Mouse (Mus musculus) embryonic facial prominence, embryonic 14.5 days (tissue): ENCODE results near the gene Sh2b2. TPM values are rescaled to one million over a fixed set of nuclear protein-coding genes. Genes with fewer than 3 reads are reported as not detected.

ENCODE experiments used
- ATAC-seq: fragments of 200-750 bp; cut with Nextera tagmentation; 2 replicates; pipeline ENCODE4 v1.8.0; 2017; ENCODE audit warnings: low read depth, moderate number of reproducible peaks, moderate TSS enrichment
- DNase-seq: peaks from one replicate; pipeline ENCODE4 v3.0.0-alpha.2; 2015; ENCODE audit warnings: low spot score
- H3K27ac ChIP-seq: fragments of 300-500 bp; sonication (generic); replicated peaks from 2 replicates; pipeline ENCODE4 v1.5.1; 2014; ENCODE audit warnings: low read depth, mild to moderate bottlenecking, low read length, moderate library complexity
- H3K27me3 ChIP-seq: fragments of 300-500 bp; sonication (generic); replicated peaks from 2 replicates; pipeline ENCODE4 v1.6.1; 2014; ENCODE audit warnings: low read length; ENCODE audit not compliant: control insufficient read depth, insufficient read depth
- H3K36me3 ChIP-seq: fragments of 300-500 bp; sonication (generic); 2 replicates; pipeline ENCODE4 v1.6.1; 2014; ENCODE audit warnings: low read length, mixed read lengths; ENCODE audit not compliant: control insufficient read depth, insufficient read depth
- H3K4me1 ChIP-seq: fragments of 300-500 bp; sonication (generic); 2 replicates; pipeline ENCODE4 v1.6.1; 2014; ENCODE audit warnings: antibody characterized with exemption, low read length; ENCODE audit not compliant: control insufficient read depth, insufficient read depth
- H3K4me2 ChIP-seq: fragments of 300-500 bp; sonication (generic); 2 replicates; pipeline ENCODE4 v1.6.1; 2014; ENCODE audit warnings: low read depth, mild to moderate bottlenecking, low read length, moderate library complexity, mixed read lengths
- H3K4me3 ChIP-seq: fragments of 300-500 bp; sonication (generic); 2 replicates; pipeline ENCODE4 v1.5.1; 2014; ENCODE audit warnings: low read depth, mild to moderate bottlenecking, low read length
- H3K9ac ChIP-seq: fragments of 300-500 bp; sonication (generic); 2 replicates; pipeline ENCODE4 v1.6.1; 2014; ENCODE audit warnings: low read depth, mild to moderate bottlenecking, low read length, moderate library complexity, mixed read lengths
- H3K9me3 ChIP-seq: fragments of 300-500 bp; sonication (generic); 2 replicates; pipeline ENCODE4 v1.6.1; 2016; ENCODE audit warnings: low read length; ENCODE audit not compliant: control insufficient read depth
- WGBS: fragments of 180-500 bp; shearing (Covaris S2); extraction: QIAGEN DNeasy Blood & Tissue Kit; methylation state at CpG from one replicate; pipeline ENCODE4 v1.1.7; 2014; 5-methylcytosine and 5-hydroxymethylcytosine counted together
- polyA plus RNA-seq: library from polyadenylated mRNA; unstranded; fragments of >200 nt; fragmentation: Nextera tagmentation; extraction: Ambion mirVana; gene quantifications from 2 replicates; pipeline ENCODE4 v1.2.1, GENCODE M21; 2014

The Sh2b2 gene
- polyA plus RNA-seq, 1 experiment from 2014 or later: 10.3 TPM

GRCm38 (mm10) chr5:136170512-136171362, 75.6 kb downstream of the Sh2b2 start, which contains the start of gene Orai2:
TSS of gene Orai2 (minus strand) at chr5:136170713.
- no peaks in the 10 kb centered on the region for H3K27me3 ChIP-seq
- DNase-seq: peak; percentile 87
- H3K9ac ChIP-seq: peak within 1 kb of the TSS; percentile 73
- peak; percentile 84 for ATAC-seq
- H3K36me3 ChIP-seq: peaks cover 7% of the 10 kb centered on the region; the same call in 1 of the 2 replicates
- 0 out of 2 replicates have a peak, but pooled peaks cover 6% of the 10 kb centered on the region for H3K9me3 ChIP-seq
- H3K4me3 ChIP-seq: peak within 1 kb of the TSS; percentile 59
- peaks cover 7% of the 10 kb centered on the region for H3K4me1 ChIP-seq
- 10% methylated on average over 22 of the region's 49 CpGs for WGBS
- peak within 1 kb of the TSS; percentile 98 for H3K4me2 ChIP-seq
- peak within 1 kb of the TSS; percentile 42 for H3K27ac ChIP-seq

GRCm38 (mm10) chr5:136169626-136170511, 76.5 kb downstream of the Sh2b2 start:
- DNase-seq (peak; percentile 29), ATAC-seq (peak; percentile 22)
- Histone ChIP-seq H3K4me2 (peak overlapping the region; percentile 98), H3K36me3 (peaks cover 12% of the 10 kb centered on the region; the same call in 1 of the 2 replicates), H3K4me3 (peak overlapping the region; percentile 59), H3K27me3 (no peaks in the 10 kb centered on the region), H3K9me3 (0 out of 2 replicates have a peak, but pooled peaks cover 6% of the 10 kb centered on the region), H3K4me1 (peaks cover 7% of the 10 kb centered on the region), H3K9ac (peak overlapping the region; percentile 73), H3K27ac (peak overlapping the region; percentile 42; the same call in 1 of the 2 replicates)
- WGBS: 13% methylated on average over 15 of the region's 15 CpGs

Other genes starting within 250 kb of the Sh2b2 start
- 0.50 and 1.4 TPM in 2 replicates for gene Upk3b, start 208.1 kb downstream of the Sh2b2 start, polyA plus RNA-seq
- gene Upk3bl, start 192.1 kb downstream of the Sh2b2 start, polyA plus RNA-seq: 17.1 and 28.1 TPM in 2 replicates
- gene Rasa4, start 162.6 kb downstream of the Sh2b2 start, polyA plus RNA-seq: 11.4 and 13.8 TPM in 2 replicates
- 227 and 230 TPM in 2 replicates for gene Polr2j, start 129.9 kb downstream of the Sh2b2 start, polyA plus RNA-seq
- gene Lrwd1, start 110.5 kb downstream of the Sh2b2 start, polyA plus RNA-seq: 29.7 and 32.0 TPM in 2 replicates
- 11.7 and 15.2 TPM in 2 replicates for gene Alkbh4, start 110.4 kb downstream of the Sh2b2 start, polyA plus RNA-seq
- gene Orai2, start 75.8 kb downstream of the Sh2b2 start, polyA plus RNA-seq: 12.0 and 12.4 TPM in 2 replicates
- gene Prkrip1, start 47.6 kb downstream of the Sh2b2 start, polyA plus RNA-seq: 48.0 and 52.0 TPM in 2 replicates